Mouse (Mus musculus): ENCODE results near the gene Ankrd33b. TPM values are rescaled to one million over a fixed set of nuclear protein-coding genes. Genes with fewer than 3 reads are reported as not detected.

The Ankrd33b gene
- total and polyA plus RNA-seq, 2 experiments from 2014 or later, result 1.6 TPM

DNA sequence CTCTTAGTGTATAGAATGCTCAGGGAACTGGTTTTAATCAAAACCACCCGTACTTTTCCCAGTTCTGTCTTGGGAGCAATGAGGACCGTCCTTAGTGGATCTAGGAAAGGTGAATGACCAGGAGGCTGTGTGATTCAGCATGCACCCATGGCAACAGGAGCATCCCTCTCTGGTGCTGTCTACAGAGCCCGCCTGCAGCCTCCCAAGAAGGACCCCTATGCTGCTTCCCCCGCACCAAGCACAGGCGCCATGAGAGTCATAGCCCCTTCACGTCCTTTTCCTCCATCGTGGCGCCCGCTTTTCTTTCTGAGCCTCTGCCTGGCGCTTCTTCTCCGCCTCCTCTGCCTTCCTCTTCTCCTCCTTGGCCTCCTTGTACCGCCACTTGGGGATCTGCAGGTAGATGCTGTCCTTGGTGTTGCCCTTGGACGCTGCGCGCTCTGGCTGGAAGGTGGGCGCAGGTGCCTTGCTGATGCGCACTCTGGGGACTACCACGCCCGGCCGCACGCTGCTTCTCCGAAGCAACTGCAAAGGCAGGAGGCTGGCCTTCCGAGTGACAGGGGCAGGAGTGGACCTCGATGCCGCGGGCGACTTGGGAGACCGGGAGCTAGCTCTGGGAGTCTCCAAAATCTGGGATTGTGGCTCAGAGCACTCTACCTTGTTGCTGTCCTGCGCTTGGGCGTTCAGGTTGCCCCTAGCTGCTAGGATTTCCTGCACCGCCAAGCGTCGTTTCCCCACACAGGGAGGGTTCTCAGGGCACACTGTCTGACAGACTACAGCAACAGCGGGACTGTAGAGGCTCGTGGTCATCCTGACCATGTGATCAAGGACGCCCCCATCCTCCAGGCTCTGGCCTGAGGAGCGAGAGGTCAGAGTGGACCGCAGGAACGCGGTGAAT lies 70.4 kb downstream of the Ankrd33b start:
- peak overlapping the region; percentile 69 for H3K4me2 ChIP-seq (ENCODE audit: low read depth, low read length)
- H3K9ac ChIP-seq (replicated peaks; ENCODE audit: low read length), result peak overlapping the region; percentile 53
- TF ChIP-seq CTCF (IDR thresholded peaks at IDR 0.05; ENCODE audit: low read depth), result peak; percentile 3; the same call in 1 of the 2 replicates
- WGBS, result 7% methylated on average over 40 of the region's 40 CpGs
- peak overlapping the region; percentile 40 for H3K4me3 ChIP-seq (ENCODE audit: low read length)
- DNase-seq (ENCODE audit: low spot score), result no peak
- ATAC-seq, result peak; percentile 48
- peaks cover 12% of the 10 kb centered on the region; the same call in 1 of the 2 replicates for H3K4me1 ChIP-seq (ENCODE audit: insufficient read depth, low read length)
- no peaks in the 10 kb centered on the region for H3K9me3 ChIP-seq (ENCODE audit: low read length)
- no peaks in the 10 kb centered on the region for H3K27me3 ChIP-seq (ENCODE audit: insufficient read depth, low read length)
- no peak overlapping the region for H3K27ac ChIP-seq
- H3K36me3 ChIP-seq (ENCODE audit: insufficient read depth, low read length), result no peaks in the 10 kb centered on the region

DNA sequence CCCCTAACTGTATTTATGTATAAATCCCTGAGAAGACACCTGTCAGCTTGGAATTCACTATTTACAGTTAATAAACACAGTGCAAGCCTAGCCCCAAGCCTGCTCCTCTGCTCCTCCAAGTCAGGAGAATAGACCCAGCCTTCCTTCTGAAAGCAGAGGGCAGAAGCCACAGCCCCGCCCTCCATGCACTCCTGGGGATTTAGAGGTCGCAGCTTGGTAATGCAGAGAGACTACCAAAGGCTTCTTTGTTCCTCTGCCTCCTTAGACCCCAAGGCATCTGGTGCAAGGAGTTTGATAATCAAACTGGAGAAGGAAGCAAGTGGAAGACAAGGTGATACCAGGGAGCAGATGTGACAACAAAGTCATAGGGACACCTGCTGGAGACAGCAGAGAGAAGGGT lies 73.2 kb downstream of the Ankrd33b start:
- ATAC-seq, result no peak
- WGBS, result 25% methylated on average over 2 of the region's 2 CpGs
- Histone ChIP-seq H3K4me1 (ENCODE audit: insufficient read depth, low read length) (peaks cover 12% of the 10 kb centered on the region; the same call in 1 of the 2 replicates), H3K4me2 (ENCODE audit: low read depth, low read length) (no peak overlapping the region), H3K27me3 (ENCODE audit: insufficient read depth, low read length) (no peaks in the 10 kb centered on the region), H3K4me3 (ENCODE audit: low read length) (no peak overlapping the region), H3K36me3 (ENCODE audit: insufficient read depth, low read length) (no peaks in the 10 kb centered on the region), H3K9me3 (ENCODE audit: low read length) (no peaks in the 10 kb centered on the region), H3K27ac (no peak overlapping the region), H3K9ac (replicated peaks; ENCODE audit: low read length) (no peak overlapping the region)
- no peak for TF ChIP-seq CTCF (IDR thresholded peaks at IDR 0.05; ENCODE audit: low read depth)
- DNase-seq (ENCODE audit: low spot score), result no peak

DNA sequence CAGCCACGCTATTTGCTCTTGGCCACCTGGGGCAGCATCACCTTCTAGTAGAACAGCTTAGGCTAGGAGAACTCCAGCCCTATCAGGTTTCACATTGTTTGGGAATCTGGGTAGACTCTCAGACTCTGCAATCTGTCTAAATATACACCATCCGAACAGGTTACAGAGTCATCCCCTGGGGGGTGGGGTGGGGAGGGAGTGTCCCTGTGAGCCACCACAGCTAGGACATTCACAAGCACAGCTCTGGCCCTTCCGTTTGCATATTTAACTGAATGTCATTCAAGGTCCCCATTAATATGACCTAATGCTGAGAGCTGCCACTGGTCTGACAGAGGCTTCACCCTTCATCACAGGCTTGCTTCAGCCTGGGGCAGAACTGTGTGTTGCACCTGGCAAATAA lies 74.9 kb downstream of the Ankrd33b start:
- DNase-seq (ENCODE audit: low spot score) (no peak), ATAC-seq (no peak)
- no peaks in the 10 kb centered on the region for H3K9me3 ChIP-seq (ENCODE audit: low read length)
- H3K36me3 ChIP-seq (ENCODE audit: insufficient read depth, low read length), result no peaks in the 10 kb centered on the region
- no peak overlapping the region for H3K9ac ChIP-seq (replicated peaks; ENCODE audit: low read length)
- no peak overlapping the region for H3K4me2 ChIP-seq (ENCODE audit: low read depth, low read length)
- peaks cover 7% of the 10 kb centered on the region; the same call in 1 of the 2 replicates for H3K4me1 ChIP-seq (ENCODE audit: insufficient read depth, low read length)
- TF ChIP-seq CTCF (IDR thresholded peaks at IDR 0.05; ENCODE audit: low read depth), result no peak
- WGBS, result 48% methylated on average over 3 of the region's 3 CpGs
- H3K27me3 ChIP-seq (ENCODE audit: insufficient read depth, low read length), result no peaks in the 10 kb centered on the region
- H3K27ac ChIP-seq, result no peak overlapping the region
- H3K4me3 ChIP-seq (ENCODE audit: low read length), result no peak overlapping the region

DNA sequence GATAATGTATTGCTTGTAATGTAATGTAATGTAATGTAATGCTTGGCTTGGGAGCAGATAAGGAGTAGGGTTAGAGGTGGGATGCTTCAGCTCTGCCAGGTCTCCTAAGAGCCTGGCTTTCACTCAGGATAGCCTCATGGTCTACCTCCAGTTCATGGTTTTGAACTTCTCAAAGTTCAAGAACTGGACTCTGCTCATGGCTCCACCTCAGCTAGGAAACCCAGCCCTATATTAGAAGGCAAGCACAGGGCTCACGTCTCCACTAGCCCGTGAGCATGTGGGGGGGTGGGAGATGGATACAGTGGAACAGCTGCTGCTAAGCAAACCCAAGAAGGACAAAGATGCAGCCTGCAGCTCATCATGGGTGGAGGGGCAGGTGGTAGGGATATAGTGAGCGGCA lies 81.8 kb downstream of the Ankrd33b start:
- no peak for DNase-seq (ENCODE audit: low spot score)
- Histone ChIP-seq H3K4me1 (ENCODE audit: insufficient read depth, low read length) (no peaks in the 10 kb centered on the region), H3K9ac (replicated peaks; ENCODE audit: low read length) (no peak overlapping the region), H3K27ac (no peak overlapping the region), H3K4me2 (ENCODE audit: low read depth, low read length) (no peak overlapping the region), H3K36me3 (ENCODE audit: insufficient read depth, low read length) (no peaks in the 10 kb centered on the region), H3K4me3 (ENCODE audit: low read length) (no peak overlapping the region), H3K27me3 (ENCODE audit: insufficient read depth, low read length) (no peaks in the 10 kb centered on the region), H3K9me3 (ENCODE audit: low read length) (no peaks in the 10 kb centered on the region)
- ATAC-seq, result no peak
- WGBS, result 90% methylated on average over 3 of the region's 3 CpGs
- TF ChIP-seq CTCF (IDR thresholded peaks at IDR 0.05; ENCODE audit: low read depth), result no peak

DNA sequence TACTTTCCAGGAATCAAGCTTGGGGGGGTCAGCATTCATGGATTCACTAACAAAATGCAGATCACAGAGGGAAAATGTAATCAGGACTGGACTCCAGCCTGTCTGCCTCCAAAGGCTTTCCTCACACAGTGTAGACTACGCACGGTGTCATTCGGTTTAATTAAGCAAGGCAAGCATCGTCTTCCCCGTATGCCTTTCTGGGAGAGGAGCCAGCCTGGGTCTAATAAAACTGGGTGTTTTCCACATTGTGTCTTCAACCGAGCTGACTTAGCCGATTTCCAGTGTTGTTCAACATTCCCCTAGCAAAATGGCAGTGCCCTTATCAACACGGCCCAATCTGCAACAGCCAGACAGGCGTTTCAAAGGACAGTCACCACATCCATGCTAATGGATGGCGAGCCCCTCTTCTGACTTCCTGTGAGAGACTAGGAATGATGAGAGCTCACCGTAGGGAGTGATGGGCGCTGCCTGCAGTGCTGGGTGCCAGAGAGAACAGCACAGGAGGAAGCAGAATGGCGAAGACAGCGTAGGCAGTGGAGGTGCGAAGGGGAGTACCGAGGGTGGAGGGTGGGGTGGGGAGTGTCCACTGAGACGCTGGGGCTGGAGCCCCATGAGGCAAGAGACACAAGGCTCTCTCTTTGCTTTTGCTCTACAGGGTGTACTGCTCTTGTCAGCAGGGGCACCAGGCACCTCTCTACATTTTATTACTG lies 82.4 kb downstream of the Ankrd33b start:
- ATAC-seq, result peak; percentile 59; the same call in 1 of the 2 replicates
- 55% methylated on average over 17 of the region's 17 CpGs for WGBS
- no peaks in the 10 kb centered on the region for H3K9me3 ChIP-seq (ENCODE audit: low read length)

DNA sequence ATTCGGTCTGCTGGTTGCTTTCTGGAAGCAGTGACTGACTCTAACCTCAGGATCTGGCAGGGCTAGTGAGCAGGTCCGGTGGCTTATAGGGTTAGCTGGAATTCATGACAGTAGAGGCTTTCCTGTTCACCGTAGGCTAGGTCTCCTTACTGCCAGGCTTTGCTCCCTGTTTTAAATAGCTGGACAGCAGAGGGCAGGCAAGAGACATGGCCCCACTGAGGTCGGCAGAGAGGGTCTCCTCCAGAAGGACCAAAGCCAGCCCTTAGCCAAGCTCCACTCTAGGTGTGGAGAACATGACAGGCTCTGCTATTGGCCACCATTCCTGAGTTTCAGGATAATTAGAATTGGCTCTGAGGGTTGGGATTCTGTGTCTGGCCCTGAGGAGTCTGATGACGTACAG lies 83.4 kb downstream of the Ankrd33b start:
- 72% methylated on average over 5 of the region's 5 CpGs for WGBS
- ATAC-seq, result no peak
- H3K4me2 ChIP-seq (ENCODE audit: low read depth, low read length), result no peak overlapping the region
- peak; percentile 23 for DNase-seq (ENCODE audit: low spot score)
- H3K4me3 ChIP-seq (ENCODE audit: low read length), result no peak overlapping the region
- no peak overlapping the region for H3K27ac ChIP-seq
- H3K36me3 ChIP-seq (ENCODE audit: insufficient read depth, low read length), result no peaks in the 10 kb centered on the region
- H3K9ac ChIP-seq (replicated peaks; ENCODE audit: low read length), result no peak overlapping the region
- no peaks in the 10 kb centered on the region for H3K27me3 ChIP-seq (ENCODE audit: insufficient read depth, low read length)
- TF ChIP-seq CTCF (IDR thresholded peaks at IDR 0.05; ENCODE audit: low read depth), result peak; percentile 56
- H3K4me1 ChIP-seq (ENCODE audit: insufficient read depth, low read length), result no peaks in the 10 kb centered on the region
- H3K9me3 ChIP-seq (ENCODE audit: low read length), result no peaks in the 10 kb centered on the region

More for the DNA sequence above, 82.4 kb downstream of the Ankrd33b start:
- Histone ChIP-seq H3K4me2 (ENCODE audit: low read depth, low read length) (no peak overlapping the region), H3K27ac (no peak overlapping the region), H3K4me3 (ENCODE audit: low read length) (no peak overlapping the region), H3K27me3 (ENCODE audit: insufficient read depth, low read length) (no peaks in the 10 kb centered on the region), H3K4me1 (ENCODE audit: insufficient read depth, low read length) (no peaks in the 10 kb centered on the region), H3K9ac (replicated peaks; ENCODE audit: low read length) (no peak overlapping the region; the same call in 1 of the 2 replicates), H3K36me3 (ENCODE audit: insufficient read depth, low read length) (no peaks in the 10 kb centered on the region)
- peak; percentile 65 for DNase-seq (ENCODE audit: low spot score)
- TF ChIP-seq CTCF (IDR thresholded peaks at IDR 0.05; ENCODE audit: low read depth), result no peak

Data from hindbrain, postnatal 0 days (tissue).